Mouse (Mus musculus) hindbrain, postnatal 0 days (tissue): ENCODE measurements around the gene Wdr63. TPM values are rescaled to one million over a fixed set of nuclear protein-coding genes. Genes with fewer than 3 reads are reported as not detected.
A peak's percentile ranks its signal among the peaks of the same experiment; 100 is the strongest.

Experiments used
- ATAC-seq: fragments of 200-750 bp; cut with Nextera tagmentation; 2 replicates; pipeline ENCODE4 v1.8.0; 2017; ENCODE audit warnings: mild to moderate bottlenecking, moderate TSS enrichment, moderate library complexity
- DNase-seq: peaks from one replicate; pipeline ENCODE4 v3.0.0-alpha.2; 2015; ENCODE audit warnings: low spot score
- H3K27ac ChIP-seq: fragments of 300-500 bp; sonication (generic); 2 replicates; pipeline ENCODE4 v1.5.1; 2014; ENCODE audit warnings: mild to moderate bottlenecking
- H3K27me3 ChIP-seq: fragments of 300-500 bp; sonication (generic); 2 replicates; pipeline ENCODE4 v1.6.1; 2014; ENCODE audit warnings: low read length, mixed read lengths; ENCODE audit not compliant: insufficient read depth
- H3K36me3 ChIP-seq: fragments of 300-500 bp; sonication (generic); 2 replicates; pipeline ENCODE4 v1.6.1; 2014; ENCODE audit warnings: low read length, mixed read lengths; ENCODE audit not compliant: insufficient read depth
- H3K4me1 ChIP-seq: fragments of 300-500 bp; sonication (generic); 2 replicates; pipeline ENCODE4 v1.6.1; 2014; ENCODE audit warnings: antibody characterized with exemption, low read length, mixed read lengths; ENCODE audit not compliant: insufficient read depth
- H3K4me2 ChIP-seq: fragments of 300-500 bp; sonication (generic); 2 replicates; pipeline ENCODE4 v1.6.1; 2014; ENCODE audit warnings: low read depth, mild to moderate bottlenecking, low read length, moderate library complexity, mixed read lengths
- H3K4me3 ChIP-seq: fragments of 300-500 bp; sonication (generic); 2 replicates; pipeline ENCODE4 v1.5.1; 2014; ENCODE audit warnings: low read length
- H3K9ac ChIP-seq: fragments of 300-500 bp; sonication (generic); replicated peaks from 2 replicates; pipeline ENCODE4 v1.6.1; 2014; ENCODE audit warnings: mild to moderate bottlenecking, low read length, moderate library complexity, mixed read lengths
- H3K9me3 ChIP-seq: fragments of 300-500 bp; sonication (generic); 2 replicates; pipeline ENCODE4 v1.6.1; 2016; ENCODE audit warnings: low read length, mixed read lengths
- CTCF ChIP-seq: IDR thresholded peaks from 2 replicates; pipeline ENCODE4 v1.5.1; 2016; ENCODE audit warnings: antibody characterized with exemption, control low read depth, low read depth
- WGBS: fragments of 180-500 bp; shearing (Covaris S2); extraction: QIAGEN DNeasy Blood & Tissue Kit; methylation state at CpG from one replicate; pipeline ENCODE4 v1.1.7; 2014; 5-methylcytosine and 5-hydroxymethylcytosine counted together
- polyA plus RNA-seq: library from polyadenylated mRNA; unstranded; fragments of >200 nt; fragmentation: Nextera tagmentation; extraction: Ambion mirVana; gene quantifications from 2 replicates; pipeline ENCODE4 v1.2.1, GENCODE M21; 2015
- total RNA-seq: library from RNA; depleted of rRNA; stranded (reverse); fragments of >200 nt; gene quantifications from 2 replicates; pipeline ENCODE4 v1.2.3, GENCODE M21; 2014

Gene Wdr63
- total and polyA plus RNA-seq, 2 experiments from 2014 or later = 1.5 TPM

DNA sequence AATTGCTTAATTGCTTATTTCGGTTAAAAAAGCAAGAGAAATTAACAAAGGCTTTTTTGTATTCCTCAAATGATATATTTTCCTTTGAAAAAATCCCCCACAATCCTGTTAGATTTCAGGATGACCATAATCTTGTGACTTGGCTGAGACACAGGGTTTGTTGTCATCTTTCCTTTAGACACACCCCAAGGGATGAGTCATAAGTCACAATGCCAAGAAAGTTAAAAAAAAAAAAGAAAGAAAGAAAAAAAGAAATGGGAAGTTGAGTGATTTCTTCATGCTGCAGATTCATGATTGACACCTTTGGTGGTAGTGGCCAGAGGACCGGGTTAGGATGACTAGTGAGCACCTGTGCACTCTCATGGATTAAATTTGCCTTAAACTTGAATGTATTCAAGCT, 2.4 kb upstream of the Wdr63 start:
- WGBS = 85% methylated on average over 2 of the region's 2 CpGs
- no peak for TF ChIP-seq CTCF
- no peaks in the 10 kb centered on the region for H3K9me3 ChIP-seq
- no peak overlapping the region for H3K9ac ChIP-seq
- DNase-seq (no peak), ATAC-seq (no peak)
- H3K4me3 ChIP-seq = no peak overlapping the region
- no peak overlapping the region for H3K27ac ChIP-seq
- H3K4me2 ChIP-seq = no peak overlapping the region
- 0 out of 2 replicates have a peak, but pooled peaks cover 3% of the 10 kb centered on the region for H3K4me1 ChIP-seq
- H3K27me3 ChIP-seq = no peaks in the 10 kb centered on the region
- H3K36me3 ChIP-seq = no peaks in the 10 kb centered on the region

DNA sequence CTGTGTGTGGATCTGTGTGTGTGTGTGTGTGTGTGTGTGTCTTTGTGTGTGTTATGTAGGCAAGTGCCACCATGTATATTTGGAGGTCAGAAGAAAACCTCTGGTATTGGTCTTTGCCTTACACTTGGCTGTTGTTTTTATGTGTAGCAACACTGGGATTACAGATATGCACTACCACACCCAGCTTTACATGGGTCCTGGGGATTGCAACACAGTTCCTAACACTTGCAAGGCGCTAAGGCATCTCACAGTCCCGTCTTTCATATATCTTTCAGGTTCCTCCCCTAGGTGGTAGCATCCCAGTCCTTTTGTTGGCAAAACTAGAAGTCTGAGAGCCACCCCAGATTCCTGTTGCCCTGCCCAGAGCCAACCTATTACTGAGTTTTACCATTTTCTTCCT, 1.0 kb upstream of the Wdr63 start:
- H3K9me3 ChIP-seq = no peaks in the 10 kb centered on the region
- H3K27ac ChIP-seq = no peak overlapping the region
- DNase-seq = no peak
- no peaks in the 10 kb centered on the region for H3K27me3 ChIP-seq
- no peaks in the 10 kb centered on the region for H3K36me3 ChIP-seq
- 55% methylated on average over 2 of the region's 2 CpGs for WGBS
- no peak overlapping the region for H3K9ac ChIP-seq
- no peak for TF ChIP-seq CTCF
- no peak for ATAC-seq
- H3K4me1 ChIP-seq = 0 out of 2 replicates have a peak, but pooled peaks cover 3% of the 10 kb centered on the region
- H3K4me3 ChIP-seq = no peak overlapping the region
- H3K4me2 ChIP-seq = no peak overlapping the region

GRCm38 (mm10) chr3:146107116-146107849, 647 bp downstream of the Wdr63 start:
- H3K9ac ChIP-seq = peak overlapping the region; percentile 48
- H3K36me3 ChIP-seq = no peaks in the 10 kb centered on the region
- H3K4me3 ChIP-seq = peak overlapping the region; percentile 43
- H3K4me1 ChIP-seq = 0 out of 2 replicates have a peak, but pooled peaks cover 3% of the 10 kb centered on the region
- H3K27me3 ChIP-seq = no peaks in the 10 kb centered on the region
- no peaks in the 10 kb centered on the region for H3K9me3 ChIP-seq
- ATAC-seq (peak; percentile 83), DNase-seq (peak; percentile 67)
- WGBS = 4% methylated on average over 18 of the region's 18 CpGs
- no peak overlapping the region for H3K27ac ChIP-seq
- H3K4me2 ChIP-seq = peak overlapping the region; percentile 94
- peak; percentile 73 for TF ChIP-seq CTCF

DNA sequence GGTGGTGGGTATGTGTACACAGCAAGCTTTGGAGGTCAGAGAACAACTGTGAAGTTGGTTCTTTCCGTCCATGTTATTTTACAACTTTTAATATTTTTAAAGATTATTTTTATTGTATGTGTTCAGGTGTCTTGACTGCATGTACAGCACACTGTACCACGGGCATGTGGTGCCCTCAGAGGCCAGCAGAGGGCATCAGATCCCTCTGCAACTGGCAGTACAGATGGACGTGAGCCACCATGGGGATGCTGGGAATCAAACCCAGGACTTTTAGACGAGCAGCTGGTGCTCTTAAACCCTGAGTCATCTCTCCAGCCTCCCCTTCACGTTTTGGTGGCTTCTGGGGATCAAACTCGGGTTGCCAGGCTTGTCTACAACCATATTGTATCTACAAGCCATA, 5.9 kb downstream of the Wdr63 start:
- H3K27me3 ChIP-seq = no peaks in the 10 kb centered on the region
- TF ChIP-seq CTCF = no peak; the same call in 1 of the 2 replicates
- 60% methylated on average over 6 of the region's 6 CpGs for WGBS
- 0 out of 2 replicates have a peak, but pooled peaks cover under 1% of the 10 kb centered on the region for H3K4me1 ChIP-seq
- H3K4me2 ChIP-seq = no peak overlapping the region
- H3K9ac ChIP-seq = no peak overlapping the region
- no peak overlapping the region for H3K27ac ChIP-seq
- no peaks in the 10 kb centered on the region for H3K36me3 ChIP-seq
- ATAC-seq = no peak
- H3K4me3 ChIP-seq = no peak overlapping the region
- H3K9me3 ChIP-seq = no peaks in the 10 kb centered on the region
- no peak for DNase-seq

DNA sequence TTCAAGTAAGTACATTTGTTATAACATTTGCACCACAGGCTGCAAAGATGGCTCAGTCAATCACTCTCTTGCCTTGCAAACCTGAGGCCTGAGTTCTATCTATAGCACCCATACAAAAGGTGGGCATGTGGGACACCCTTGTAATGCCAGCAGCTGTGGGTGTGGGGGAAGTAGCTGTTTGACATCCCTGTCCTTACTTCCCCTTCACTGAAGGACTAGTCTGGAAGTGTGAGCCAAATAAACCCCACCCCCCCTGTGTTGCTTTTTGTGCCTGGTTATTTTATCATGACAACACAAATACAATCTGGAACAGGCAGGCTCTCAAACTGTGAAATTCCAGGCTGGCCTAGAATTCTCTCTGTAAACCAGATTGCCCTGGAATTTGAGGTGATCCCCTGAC, 8.0 kb downstream of the Wdr63 start:
- Histone ChIP-seq H3K9ac (no peak overlapping the region), H3K27me3 (no peaks in the 10 kb centered on the region), H3K4me1 (no peaks in the 10 kb centered on the region), H3K27ac (no peak overlapping the region), H3K9me3 (no peaks in the 10 kb centered on the region), H3K4me3 (no peak overlapping the region), H3K4me2 (no peak overlapping the region), H3K36me3 (no peaks in the 10 kb centered on the region)
- ATAC-seq (no peak), DNase-seq (no peak)
- no peak for TF ChIP-seq CTCF

DNA sequence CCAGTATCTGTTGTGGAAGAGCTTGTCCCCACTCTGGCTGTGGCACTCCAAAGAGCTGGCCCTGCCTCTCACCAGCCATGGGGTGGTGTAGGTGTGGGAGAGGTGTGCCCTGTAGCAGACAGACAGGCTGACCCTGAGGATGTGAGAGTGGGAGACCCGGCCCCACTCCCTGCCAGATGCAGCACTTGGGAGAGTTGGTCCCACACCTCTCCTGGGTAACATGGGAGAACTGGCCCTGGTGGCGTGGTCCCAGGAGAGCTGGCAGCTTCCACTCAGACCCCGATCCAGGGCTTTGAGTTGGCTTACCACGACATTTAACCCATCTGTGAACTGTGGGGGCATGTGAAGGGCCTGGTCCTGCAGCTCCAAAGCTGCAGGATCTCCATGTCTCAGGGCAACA, 10.1 kb downstream of the Wdr63 start:
- H3K36me3 ChIP-seq = no peaks in the 10 kb centered on the region
- DNase-seq (no peak), ATAC-seq (no peak)
- H3K27ac ChIP-seq = no peak overlapping the region
- H3K4me2 ChIP-seq = no peak overlapping the region
- no peak overlapping the region for H3K9ac ChIP-seq
- 86% methylated on average over 4 of the region's 4 CpGs for WGBS
- no peaks in the 10 kb centered on the region for H3K9me3 ChIP-seq
- H3K4me3 ChIP-seq = no peak overlapping the region
- TF ChIP-seq CTCF = no peak
- H3K27me3 ChIP-seq = no peaks in the 10 kb centered on the region
- H3K4me1 ChIP-seq = no peaks in the 10 kb centered on the region

- ATAC-seq (no peak), DNase-seq (no peak)
- Histone ChIP-seq H3K9ac (no peak overlapping the region), H3K4me2 (no peak overlapping the region), H3K27me3 (no peaks in the 10 kb centered on the region), H3K36me3 (no peaks in the 10 kb centered on the region), H3K9me3 (no peaks in the 10 kb centered on the region), H3K27ac (no peak overlapping the region), H3K4me3 (no peak overlapping the region), H3K4me1 (no peaks in the 10 kb centered on the region)
- TF ChIP-seq CTCF = no peak
- 94% methylated on average over 7 of the region's 7 CpGs for WGBS
Measured at GRCm38 (mm10) chr3:146096986-146097385, 10.9 kb downstream of the Wdr63 start.
